Mouse (Mus musculus) midbrain, embryonic 13.5 days (tissue): ENCODE data around the gene Cdh22. TPM values are rescaled to one million over a fixed set of nuclear protein-coding genes. Genes with fewer than 3 reads are reported as not detected.
A peak's percentile ranks its signal among the peaks of the same experiment; 100 is the strongest.

ENCODE experiments used
- ATAC-seq: fragments of 200-750 bp; cut with Nextera tagmentation; 2 replicates; pipeline ENCODE4 v1.8.0; 2017; ENCODE audit warnings: mild to moderate bottlenecking, moderate TSS enrichment, moderate library complexity
- H3K27ac ChIP-seq: fragments of 300-500 bp; sonication (generic); 2 replicates; pipeline ENCODE4 v1.5.1; 2015; ENCODE audit warnings: inconsistent platforms, mild to moderate bottlenecking, moderate library complexity
- H3K27me3 ChIP-seq: fragments of 300-500 bp; sonication (generic); 2 replicates; pipeline ENCODE4 v1.6.1; 2015; ENCODE audit warnings: mild to moderate bottlenecking, inconsistent platforms
- H3K36me3 ChIP-seq: fragments of 300-500 bp; sonication (generic); 2 replicates; pipeline ENCODE4 v1.6.1; 2015; ENCODE audit warnings: mild to moderate bottlenecking, inconsistent platforms
- H3K4me1 ChIP-seq: fragments of 300-500 bp; sonication (generic); replicated peaks from 2 replicates; pipeline ENCODE4 v1.6.1; 2015; ENCODE audit warnings: inconsistent platforms
- H3K4me2 ChIP-seq: fragments of 300-500 bp; sonication (generic); replicated peaks from 2 replicates; pipeline ENCODE4 v1.6.1; 2015; ENCODE audit warnings: moderate library complexity, mild to moderate bottlenecking, inconsistent platforms
- H3K4me3 ChIP-seq: fragments of 300-500 bp; sonication (generic); replicated peaks from 2 replicates; pipeline ENCODE4 v1.5.1; 2015; ENCODE audit warnings: mild to moderate bottlenecking, inconsistent platforms
- H3K9ac ChIP-seq: fragments of 300-500 bp; sonication (generic); replicated peaks from 2 replicates; pipeline ENCODE4 v1.6.1; 2015; ENCODE audit warnings: mild to moderate bottlenecking, inconsistent platforms
- H3K9me3 ChIP-seq: fragments of 300-500 bp; sonication (generic); 2 replicates; pipeline ENCODE4 v1.6.1; 2016; ENCODE audit warnings: mild to moderate bottlenecking, inconsistent platforms
- WGBS: fragments of 180-500 bp; shearing (Covaris S2); methylation state at CpG from one replicate; pipeline ENCODE4 v1.1.7; 2015; 5-methylcytosine and 5-hydroxymethylcytosine counted together
- polyA plus RNA-seq: library from polyadenylated mRNA; unstranded; fragments of >200 nt; fragmentation: Nextera tagmentation; extraction: Ambion mirVana; gene quantifications from 2 replicates; pipeline ENCODE4 v1.2.1, GENCODE M21; 2015

Cdh22 gene
- polyA plus RNA-seq, 1 experiment from 2014 or later = 15.7 TPM

- H3K4me3 ChIP-seq = no peak overlapping the region
- 10% methylated on average over 11 of the region's 11 CpGs for WGBS
- H3K4me2 ChIP-seq = no peak overlapping the region
- H3K36me3 ChIP-seq = no peaks in the 10 kb centered on the region
- peaks cover 44% of the 10 kb centered on the region for H3K4me1 ChIP-seq
- no peak overlapping the region for H3K9ac ChIP-seq
- ATAC-seq = peak; percentile 29; the same call in 1 of the 2 replicates
- no peaks in the 10 kb centered on the region for H3K9me3 ChIP-seq
- H3K27me3 ChIP-seq = peaks cover 40% of the 10 kb centered on the region
- H3K27ac ChIP-seq = no peak overlapping the region
These were observed 11.7 kb upstream of the Cdh22 start for GRCm38 (mm10) chr2:165246349-165246748.

- Histone ChIP-seq H3K27me3 (peaks cover 68% of the 10 kb centered on the region), H3K4me1 (peaks cover 44% of the 10 kb centered on the region), H3K36me3 (no peaks in the 10 kb centered on the region), H3K9me3 (no peaks in the 10 kb centered on the region), H3K4me2 (peak overlapping the region; percentile 25), H3K4me3 (no peak overlapping the region), H3K9ac (peak overlapping the region; percentile 26; the same call in 1 of the 2 replicates), H3K27ac (peak overlapping the region; percentile 44)
- peak; percentile 46 for ATAC-seq
- 5% methylated on average over 11 of the region's 11 CpGs for WGBS
These were observed 8.6 kb upstream of the Cdh22 start for GRCm38 (mm10) chr2:165243122-165243720.

GRCm38 (mm10) chr2:165242575-165242974 lies 7.9 kb upstream of the Cdh22 start:
- 2% methylated on average over 13 of the region's 13 CpGs for WGBS
- H3K27me3 ChIP-seq = peaks cover 69% of the 10 kb centered on the region
- ATAC-seq = no peak

GRCm38 (mm10) chr2:165241786-165242185 lies 7.1 kb upstream of the Cdh22 start:
- H3K4me1 ChIP-seq = peaks cover 41% of the 10 kb centered on the region
- H3K4me3 ChIP-seq = no peak overlapping the region
- no peak overlapping the region for H3K27ac ChIP-seq
- no peak overlapping the region for H3K4me2 ChIP-seq
- H3K9ac ChIP-seq = no peak overlapping the region
- peaks cover 70% of the 10 kb centered on the region for H3K27me3 ChIP-seq
- no peaks in the 10 kb centered on the region for H3K36me3 ChIP-seq
- H3K9me3 ChIP-seq = no peaks in the 10 kb centered on the region
- WGBS = 65% methylated on average over 7 of the region's 7 CpGs
- no peak for ATAC-seq

More at GRCm38 (mm10) chr2:165242575-165242974, 7.9 kb upstream of the Cdh22 start:
- H3K4me3 ChIP-seq = no peak overlapping the region
- H3K9ac ChIP-seq = peak overlapping the region; percentile 26; the same call in 1 of the 2 replicates
- H3K4me2 ChIP-seq = peak overlapping the region; percentile 25
- peak overlapping the region; percentile 44 for H3K27ac ChIP-seq
- no peaks in the 10 kb centered on the region for H3K9me3 ChIP-seq
- peaks cover 47% of the 10 kb centered on the region for H3K4me1 ChIP-seq
- no peaks in the 10 kb centered on the region for H3K36me3 ChIP-seq

GRCm38 (mm10) chr2:165240371-165240770 lies 5.7 kb upstream of the Cdh22 start:
- Histone ChIP-seq H3K4me1 (peaks cover 33% of the 10 kb centered on the region), H3K36me3 (no peaks in the 10 kb centered on the region), H3K9ac (no peak overlapping the region), H3K4me2 (no peak overlapping the region), H3K4me3 (no peak overlapping the region), H3K9me3 (no peaks in the 10 kb centered on the region), H3K27ac (no peak overlapping the region), H3K27me3 (peaks cover 83% of the 10 kb centered on the region)
- no peak for ATAC-seq
- 42% methylated on average over 8 of the region's 8 CpGs for WGBS

- H3K4me2 ChIP-seq = no peak overlapping the region
- H3K4me3 ChIP-seq = no peak overlapping the region
- peaks cover 86% of the 10 kb centered on the region for H3K27me3 ChIP-seq
- no peaks in the 10 kb centered on the region for H3K36me3 ChIP-seq
- no peaks in the 10 kb centered on the region for H3K9me3 ChIP-seq
- H3K27ac ChIP-seq = no peak overlapping the region
- peaks cover 40% of the 10 kb centered on the region for H3K4me1 ChIP-seq
- WGBS = 30% methylated on average over 15 of the region's 15 CpGs
- no peak for ATAC-seq
- H3K9ac ChIP-seq = no peak overlapping the region
These were observed 5.0 kb upstream of the Cdh22 start for GRCm38 (mm10) chr2:165239533-165240144.

- ATAC-seq = no peak
- H3K4me3 ChIP-seq = no peak overlapping the region
- 1% methylated on average over 12 of the region's 12 CpGs for WGBS
- no peaks in the 10 kb centered on the region for H3K36me3 ChIP-seq
- H3K4me2 ChIP-seq = no peak overlapping the region
- H3K4me1 ChIP-seq = peaks cover 48% of the 10 kb centered on the region
- H3K9me3 ChIP-seq = no peaks in the 10 kb centered on the region
- no peak overlapping the region for H3K27ac ChIP-seq
- peaks cover 81% of the 10 kb centered on the region for H3K27me3 ChIP-seq
- no peak overlapping the region for H3K9ac ChIP-seq
These were observed 3.9 kb upstream of the Cdh22 start for GRCm38 (mm10) chr2:165238416-165239145.

GRCm38 (mm10) chr2:165234291-165234612 lies 401 bp downstream of the Cdh22 start:
- H3K4me2 ChIP-seq = peak overlapping the region; percentile 95
- peak overlapping the region; percentile 81 for H3K4me3 ChIP-seq
- H3K4me1 ChIP-seq = peaks cover 62% of the 10 kb centered on the region
- peak; percentile 28 for ATAC-seq
- H3K27me3 ChIP-seq = peaks cover 79% of the 10 kb centered on the region
- under 1% methylated on average over 23 of the region's 41 CpGs for WGBS
- peak overlapping the region; percentile 91 for H3K27ac ChIP-seq
- H3K9me3 ChIP-seq = no peaks in the 10 kb centered on the region
- H3K9ac ChIP-seq = peak overlapping the region; percentile 89
- H3K36me3 ChIP-seq = no peaks in the 10 kb centered on the region

- no peaks in the 10 kb centered on the region for H3K9me3 ChIP-seq
- no peaks in the 10 kb centered on the region for H3K36me3 ChIP-seq
- peak overlapping the region; percentile 89 for H3K9ac ChIP-seq
- H3K4me2 ChIP-seq = peak overlapping the region; percentile 95
- H3K4me1 ChIP-seq = peaks cover 65% of the 10 kb centered on the region
- H3K27me3 ChIP-seq = peaks cover 79% of the 10 kb centered on the region
- H3K4me3 ChIP-seq = peak overlapping the region; percentile 81
- peak overlapping the region; percentile 91 for H3K27ac ChIP-seq
- ATAC-seq = peak; percentile 18
- WGBS = under 1% methylated on average over 69 of the region's 82 CpGs
These were observed 962 bp downstream of the Cdh22 start for GRCm38 (mm10) chr2:165233491-165234290.

GRCm38 (mm10) chr2:165229050-165229449 lies 5.6 kb downstream of the Cdh22 start:
- no peak overlapping the region for H3K4me3 ChIP-seq
- ATAC-seq = no peak
- H3K4me1 ChIP-seq = peaks cover 69% of the 10 kb centered on the region
- no peak overlapping the region for H3K9ac ChIP-seq
- H3K27ac ChIP-seq = no peak overlapping the region
- 84% methylated on average over 11 of the region's 11 CpGs for WGBS
- H3K9me3 ChIP-seq = no peaks in the 10 kb centered on the region
- no peak overlapping the region for H3K4me2 ChIP-seq
- peaks cover 70% of the 10 kb centered on the region for H3K27me3 ChIP-seq
- H3K36me3 ChIP-seq = no peaks in the 10 kb centered on the region

- WGBS = 71% methylated on average over 4 of the region's 4 CpGs
- Histone ChIP-seq H3K4me2 (no peak overlapping the region), H3K9ac (no peak overlapping the region), H3K27me3 (peaks cover 67% of the 10 kb centered on the region), H3K4me1 (peaks cover 75% of the 10 kb centered on the region), H3K36me3 (no peaks in the 10 kb centered on the region), H3K4me3 (no peak overlapping the region), H3K27ac (no peak overlapping the region), H3K9me3 (no peaks in the 10 kb centered on the region)
- ATAC-seq = no peak
These were observed 10.8 kb downstream of the Cdh22 start for GRCm38 (mm10) chr2:165223837-165224236.
